Mouse (Mus musculus): ENCODE measurements around the gene Nfkb2. TPM values are rescaled to one million over a fixed set of nuclear protein-coding genes. Genes with fewer than 3 reads are reported as not detected.

Gene Nfkb2
- total and polyA plus RNA-seq, 2 experiments from 2014 or later, result 6.6 to 26.9 TPM

GRCm38 (mm10) chr19:46285631-46286030, 18.5 kb upstream of the Nfkb2 start:
- H3K4me2 ChIP-seq (ENCODE audit: low read depth, low read length), result no peak overlapping the region
- ATAC-seq (ENCODE audit: insufficient read depth, low read depth), result no peak
- no peaks in the 10 kb centered on the region for H3K4me1 ChIP-seq (ENCODE audit: control insufficient read depth, insufficient read depth)
- H3K9me3 ChIP-seq (replicated peaks; ENCODE audit: control insufficient read depth, low read length), result no peaks in the 10 kb centered on the region
- peaks cover 64% of the 10 kb centered on the region for H3K36me3 ChIP-seq (replicated peaks; ENCODE audit: control insufficient read depth, insufficient read depth, low read length)
- TF ChIP-seq EP300 (IDR thresholded peaks at IDR 0.05; ENCODE audit: low read depth) (no peak), CTCF (IDR thresholded peaks at IDR 0.05; ENCODE audit: low read depth) (no peak)
- H3K4me3 ChIP-seq (ENCODE audit: low read depth, low read length), result no peak overlapping the region
- DNase-seq (ENCODE audit: low spot score), result no peak
- H3K9ac ChIP-seq (replicated peaks; ENCODE audit: low read depth, low read length), result no peak overlapping the region
- no peak overlapping the region for H3K27ac ChIP-seq (ENCODE audit: low read depth)
- no peaks in the 10 kb centered on the region for H3K27me3 ChIP-seq (ENCODE audit: control insufficient read depth, insufficient read depth, low read length)
- 95% methylated on average over 7 of the region's 7 CpGs for WGBS

- DNase-seq (ENCODE audit: low spot score) (no peak), ATAC-seq (ENCODE audit: insufficient read depth, low read depth) (no peak)
- H3K36me3 ChIP-seq (replicated peaks; ENCODE audit: control insufficient read depth, insufficient read depth, low read length), result peaks cover 59% of the 10 kb centered on the region
- H3K9ac ChIP-seq (replicated peaks; ENCODE audit: low read depth, low read length), result no peak overlapping the region
- H3K4me2 ChIP-seq (ENCODE audit: low read depth, low read length), result no peak overlapping the region
- no peaks in the 10 kb centered on the region for H3K27me3 ChIP-seq (ENCODE audit: control insufficient read depth, insufficient read depth, low read length)
- H3K4me3 ChIP-seq (ENCODE audit: low read depth, low read length), result no peak overlapping the region
- no peaks in the 10 kb centered on the region for H3K9me3 ChIP-seq (replicated peaks; ENCODE audit: control insufficient read depth, low read length)
- TF ChIP-seq EP300 (IDR thresholded peaks at IDR 0.05; ENCODE audit: low read depth), result no peak
- TF ChIP-seq CTCF (IDR thresholded peaks at IDR 0.05; ENCODE audit: low read depth), result no peak
- WGBS, result 90% methylated on average over 6 of the region's 6 CpGs
- H3K4me1 ChIP-seq (ENCODE audit: control insufficient read depth, insufficient read depth), result no peaks in the 10 kb centered on the region
- no peak overlapping the region for H3K27ac ChIP-seq (ENCODE audit: low read depth)
Observed at GRCm38 (mm10) chr19:46286047-46286446, 18.1 kb upstream of the Nfkb2 start.

- Histone ChIP-seq H3K4me2 (ENCODE audit: low read depth, low read length) (no peak overlapping the region), H3K27ac (ENCODE audit: low read depth) (no peak overlapping the region), H3K4me1 (ENCODE audit: control insufficient read depth, insufficient read depth) (no peaks in the 10 kb centered on the region), H3K4me3 (ENCODE audit: low read depth, low read length) (no peak overlapping the region), H3K9me3 (replicated peaks; ENCODE audit: control insufficient read depth, low read length) (no peaks in the 10 kb centered on the region), H3K9ac (replicated peaks; ENCODE audit: low read depth, low read length) (no peak overlapping the region), H3K27me3 (ENCODE audit: control insufficient read depth, insufficient read depth, low read length) (no peaks in the 10 kb centered on the region), H3K36me3 (replicated peaks; ENCODE audit: control insufficient read depth, insufficient read depth, low read length) (peaks cover 51% of the 10 kb centered on the region)
- no peak for DNase-seq (ENCODE audit: low spot score)
- WGBS, result 79% methylated on average over 3 of the region's 3 CpGs
- TF ChIP-seq EP300 (IDR thresholded peaks at IDR 0.05; ENCODE audit: low read depth), result no peak
- no peak for TF ChIP-seq CTCF (IDR thresholded peaks at IDR 0.05; ENCODE audit: low read depth)
- ATAC-seq (ENCODE audit: insufficient read depth, low read depth), result no peak; the same call in 1 of the 2 replicates
Observed at GRCm38 (mm10) chr19:46286926-46287325, 17.2 kb upstream of the Nfkb2 start.

GRCm38 (mm10) chr19:46287566-46287965, 16.6 kb upstream of the Nfkb2 start:
- no peak for DNase-seq (ENCODE audit: low spot score)
- no peak for ATAC-seq (ENCODE audit: insufficient read depth, low read depth)
- WGBS, result 89% methylated on average over 3 of the region's 3 CpGs
- Histone ChIP-seq H3K9ac (replicated peaks; ENCODE audit: low read depth, low read length) (no peak overlapping the region), H3K27me3 (ENCODE audit: control insufficient read depth, insufficient read depth, low read length) (no peaks in the 10 kb centered on the region), H3K4me3 (ENCODE audit: low read depth, low read length) (no peak overlapping the region), H3K4me1 (ENCODE audit: control insufficient read depth, insufficient read depth) (no peaks in the 10 kb centered on the region), H3K27ac (ENCODE audit: low read depth) (no peak overlapping the region), H3K36me3 (replicated peaks; ENCODE audit: control insufficient read depth, insufficient read depth, low read length) (peaks cover 44% of the 10 kb centered on the region), H3K4me2 (ENCODE audit: low read depth, low read length) (no peak overlapping the region), H3K9me3 (replicated peaks; ENCODE audit: control insufficient read depth, low read length) (no peaks in the 10 kb centered on the region)
- TF ChIP-seq CTCF (IDR thresholded peaks at IDR 0.05; ENCODE audit: low read depth) (no peak), EP300 (IDR thresholded peaks at IDR 0.05; ENCODE audit: low read depth) (no peak)

GRCm38 (mm10) chr19:46290535-46291105, 13.5 kb upstream of the Nfkb2 start:
- Histone ChIP-seq H3K4me1 (ENCODE audit: control insufficient read depth, insufficient read depth) (no peaks in the 10 kb centered on the region), H3K9ac (replicated peaks; ENCODE audit: low read depth, low read length) (no peak overlapping the region), H3K9me3 (replicated peaks; ENCODE audit: control insufficient read depth, low read length) (no peaks in the 10 kb centered on the region), H3K36me3 (replicated peaks; ENCODE audit: control insufficient read depth, insufficient read depth, low read length) (peaks cover 15% of the 10 kb centered on the region), H3K4me3 (ENCODE audit: low read depth, low read length) (no peak overlapping the region), H3K27ac (ENCODE audit: low read depth) (no peak overlapping the region), H3K27me3 (ENCODE audit: control insufficient read depth, insufficient read depth, low read length) (0 out of 2 replicates have a peak, but pooled peaks cover 5% of the 10 kb centered on the region), H3K4me2 (ENCODE audit: low read depth, low read length) (no peak overlapping the region)
- no peak for TF ChIP-seq CTCF (IDR thresholded peaks at IDR 0.05; ENCODE audit: low read depth)
- TF ChIP-seq EP300 (IDR thresholded peaks at IDR 0.05; ENCODE audit: low read depth), result no peak
- no peak for ATAC-seq (ENCODE audit: insufficient read depth, low read depth)
- WGBS, result 58% methylated on average over 12 of the region's 12 CpGs
- no peak for DNase-seq (ENCODE audit: low spot score)

- H3K4me3 ChIP-seq (ENCODE audit: low read depth, low read length), result no peak overlapping the region
- H3K4me2 ChIP-seq (ENCODE audit: low read depth, low read length), result no peak overlapping the region
- no peak overlapping the region for H3K27ac ChIP-seq (ENCODE audit: low read depth)
- TF ChIP-seq EP300 (IDR thresholded peaks at IDR 0.05; ENCODE audit: low read depth) (no peak), CTCF (IDR thresholded peaks at IDR 0.05; ENCODE audit: low read depth) (no peak)
- 0 out of 2 replicates have a peak, but pooled peaks cover 5% of the 10 kb centered on the region for H3K27me3 ChIP-seq (ENCODE audit: control insufficient read depth, insufficient read depth, low read length)
- ATAC-seq (ENCODE audit: insufficient read depth, low read depth) (no peak), DNase-seq (ENCODE audit: low spot score) (no peak)
- no peaks in the 10 kb centered on the region for H3K9me3 ChIP-seq (replicated peaks; ENCODE audit: control insufficient read depth, low read length)
- WGBS, result 55% methylated on average over 4 of the region's 4 CpGs
- H3K9ac ChIP-seq (replicated peaks; ENCODE audit: low read depth, low read length), result no peak overlapping the region
- H3K36me3 ChIP-seq (replicated peaks; ENCODE audit: control insufficient read depth, insufficient read depth, low read length), result no peaks in the 10 kb centered on the region
- no peaks in the 10 kb centered on the region for H3K4me1 ChIP-seq (ENCODE audit: control insufficient read depth, insufficient read depth)
Observed at GRCm38 (mm10) chr19:46296938-46297337, 7.2 kb upstream of the Nfkb2 start.

Data from heart, postnatal 0 days (tissue).